Mouse (Mus musculus): ENCODE measurements around the gene Adamts14. TPM values are rescaled to one million over a fixed set of nuclear protein-coding genes. Genes with fewer than 3 reads are reported as not detected.

Adamts14 gene
- total and polyA plus RNA-seq, 2 experiments from 2014 or later = 1.2 to 4.3 TPM

GRCm38 (mm10) chr10:61312159-61312558, 38.9 kb upstream of the Adamts14 start:
- Histone ChIP-seq H3K4me1 (ENCODE audit: control insufficient read depth, insufficient read depth) (peaks cover 12% of the 10 kb centered on the region), H3K9me3 (replicated peaks; ENCODE audit: control insufficient read depth, low read length) (no peaks in the 10 kb centered on the region), H3K27me3 (ENCODE audit: control insufficient read depth, insufficient read depth, low read length) (no peaks in the 10 kb centered on the region), H3K27ac (ENCODE audit: low read depth) (peak overlapping the region; percentile 76), H3K36me3 (replicated peaks; ENCODE audit: control insufficient read depth, insufficient read depth, low read length) (no peaks in the 10 kb centered on the region), H3K4me2 (ENCODE audit: low read depth, low read length) (no peak overlapping the region), H3K4me3 (ENCODE audit: low read depth, low read length) (no peak overlapping the region), H3K9ac (replicated peaks; ENCODE audit: low read depth, low read length) (no peak overlapping the region)
- DNase-seq (ENCODE audit: low spot score) (peak; percentile 87), ATAC-seq (ENCODE audit: insufficient read depth, low read depth) (peak; percentile 90)
- TF ChIP-seq CTCF (IDR thresholded peaks at IDR 0.05; ENCODE audit: low read depth) = no peak
- TF ChIP-seq EP300 (IDR thresholded peaks at IDR 0.05; ENCODE audit: low read depth) = no peak
- WGBS = 33% methylated on average over 6 of the region's 6 CpGs

DNA sequence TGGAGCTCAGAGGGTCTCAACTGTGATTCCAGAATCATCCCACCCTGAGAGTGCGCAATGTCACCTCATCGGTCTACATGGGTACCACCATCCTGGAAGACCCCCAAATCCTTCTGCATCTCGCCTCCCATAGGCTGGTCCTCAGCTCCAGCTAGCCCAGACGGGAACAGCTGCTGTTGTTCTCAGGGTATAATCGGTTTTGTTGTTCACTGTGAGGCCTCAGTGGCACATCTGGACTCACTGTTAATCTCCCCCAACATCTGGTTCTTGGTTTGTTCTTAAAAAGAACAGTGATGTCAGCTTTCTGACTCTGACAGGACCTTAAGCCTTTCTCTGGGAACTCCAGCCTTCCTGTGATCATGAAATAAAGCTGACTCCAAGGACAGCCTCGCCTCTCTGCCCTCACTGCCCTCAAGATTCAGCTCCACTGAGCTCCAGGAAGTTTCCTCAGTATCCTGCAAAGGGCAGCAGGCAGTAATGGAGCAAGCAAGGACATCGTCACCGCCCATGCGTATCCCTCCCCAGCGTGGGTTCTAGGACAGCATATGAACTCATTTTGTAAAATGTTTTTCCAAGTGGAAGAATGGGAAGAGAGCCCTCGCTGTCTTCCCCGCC, 35.6 kb upstream of the Adamts14 start:
- no peak overlapping the region for H3K4me2 ChIP-seq (ENCODE audit: low read depth, low read length)
- H3K4me1 ChIP-seq (ENCODE audit: control insufficient read depth, insufficient read depth) = peaks cover 12% of the 10 kb centered on the region
- H3K9ac ChIP-seq (replicated peaks; ENCODE audit: low read depth, low read length) = no peak overlapping the region
- TF ChIP-seq CTCF (IDR thresholded peaks at IDR 0.05; ENCODE audit: low read depth) = no peak
- TF ChIP-seq EP300 (IDR thresholded peaks at IDR 0.05; ENCODE audit: low read depth) = no peak
- no peaks in the 10 kb centered on the region for H3K27me3 ChIP-seq (ENCODE audit: control insufficient read depth, insufficient read depth, low read length)
- no peak overlapping the region for H3K4me3 ChIP-seq (ENCODE audit: low read depth, low read length)
- no peaks in the 10 kb centered on the region for H3K36me3 ChIP-seq (replicated peaks; ENCODE audit: control insufficient read depth, insufficient read depth, low read length)
- H3K27ac ChIP-seq (ENCODE audit: low read depth) = no peak overlapping the region
- DNase-seq (ENCODE audit: low spot score) (no peak), ATAC-seq (ENCODE audit: insufficient read depth, low read depth) (no peak)
- H3K9me3 ChIP-seq (replicated peaks; ENCODE audit: control insufficient read depth, low read length) = no peaks in the 10 kb centered on the region
- WGBS = 62% methylated on average over 12 of the region's 12 CpGs

DNA sequence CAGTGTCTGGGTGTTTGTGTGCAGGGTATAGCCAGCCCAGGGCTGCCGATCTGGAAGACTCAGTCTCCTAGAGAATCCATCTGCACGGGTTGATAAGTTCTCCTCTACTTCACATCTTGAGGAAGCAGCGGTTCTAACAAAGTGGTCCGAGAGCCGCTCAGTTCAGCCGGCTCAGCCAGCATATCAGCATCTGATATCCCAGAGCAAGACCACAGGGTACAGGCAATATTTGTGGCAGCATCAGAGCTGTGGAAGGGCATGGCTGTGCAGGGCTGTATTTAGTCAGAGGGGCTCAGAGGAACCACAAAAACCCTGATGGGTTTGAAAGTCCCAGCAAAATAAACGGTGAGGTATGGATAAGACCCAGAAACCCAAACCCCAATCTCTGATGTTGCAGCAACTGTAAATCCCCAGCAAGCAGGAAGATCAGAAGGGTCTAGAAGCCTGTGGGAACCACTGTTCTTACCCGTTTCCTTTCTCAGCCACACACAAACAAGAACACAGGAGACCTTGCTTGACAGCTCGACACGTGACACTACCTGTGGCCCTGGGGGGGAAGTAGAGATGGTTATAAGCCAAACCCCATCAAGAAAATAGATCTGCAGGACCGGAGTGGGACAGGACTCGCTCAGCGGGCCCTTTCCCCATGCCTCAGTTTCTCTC, 32.8 kb upstream of the Adamts14 start:
- Histone ChIP-seq H3K4me3 (ENCODE audit: low read depth, low read length) (no peak overlapping the region), H3K27ac (ENCODE audit: low read depth) (no peak overlapping the region), H3K4me2 (ENCODE audit: low read depth, low read length) (no peak overlapping the region), H3K9me3 (replicated peaks; ENCODE audit: control insufficient read depth, low read length) (no peaks in the 10 kb centered on the region), H3K36me3 (replicated peaks; ENCODE audit: control insufficient read depth, insufficient read depth, low read length) (no peaks in the 10 kb centered on the region), H3K27me3 (ENCODE audit: control insufficient read depth, insufficient read depth, low read length) (no peaks in the 10 kb centered on the region), H3K9ac (replicated peaks; ENCODE audit: low read depth, low read length) (no peak overlapping the region), H3K4me1 (ENCODE audit: control insufficient read depth, insufficient read depth) (no peaks in the 10 kb centered on the region)
- DNase-seq (ENCODE audit: low spot score) (no peak), ATAC-seq (ENCODE audit: insufficient read depth, low read depth) (no peak)
- WGBS = 76% methylated on average over 13 of the region's 13 CpGs
- TF ChIP-seq CTCF (IDR thresholded peaks at IDR 0.05; ENCODE audit: low read depth) = no peak
- no peak for TF ChIP-seq EP300 (IDR thresholded peaks at IDR 0.05; ENCODE audit: low read depth)

DNA sequence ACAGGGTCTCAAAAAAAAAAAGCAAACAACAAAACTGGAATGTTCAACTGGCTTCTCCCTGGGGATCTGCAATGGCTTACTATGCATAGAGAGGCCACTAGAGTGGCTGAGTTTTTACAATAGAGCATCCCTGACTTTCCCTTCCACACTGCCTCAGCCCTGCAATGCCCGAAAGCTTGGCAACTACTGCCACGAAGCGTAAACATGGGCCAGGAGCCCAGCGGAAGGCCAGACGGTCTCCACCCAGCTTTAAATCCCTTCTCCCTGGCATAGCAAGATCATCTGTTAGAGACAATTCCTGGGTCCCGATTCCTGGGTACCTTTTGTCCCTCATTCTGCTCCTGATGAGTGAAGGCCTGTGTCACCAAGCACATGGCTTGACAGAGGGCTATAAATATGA, 30.8 kb upstream of the Adamts14 start:
- no peak overlapping the region for H3K9ac ChIP-seq (replicated peaks; ENCODE audit: low read depth, low read length)
- H3K4me2 ChIP-seq (ENCODE audit: low read depth, low read length) = no peak overlapping the region
- no peak for ATAC-seq (ENCODE audit: insufficient read depth, low read depth)
- no peaks in the 10 kb centered on the region for H3K9me3 ChIP-seq (replicated peaks; ENCODE audit: control insufficient read depth, low read length)
- no peak overlapping the region for H3K4me3 ChIP-seq (ENCODE audit: low read depth, low read length)
- H3K4me1 ChIP-seq (ENCODE audit: control insufficient read depth, insufficient read depth) = no peaks in the 10 kb centered on the region
- TF ChIP-seq EP300 (IDR thresholded peaks at IDR 0.05; ENCODE audit: low read depth) (no peak), CTCF (IDR thresholded peaks at IDR 0.05; ENCODE audit: low read depth) (no peak)
- H3K27ac ChIP-seq (ENCODE audit: low read depth) = no peak overlapping the region
- no peaks in the 10 kb centered on the region for H3K36me3 ChIP-seq (replicated peaks; ENCODE audit: control insufficient read depth, insufficient read depth, low read length)
- H3K27me3 ChIP-seq (ENCODE audit: control insufficient read depth, insufficient read depth, low read length) = no peaks in the 10 kb centered on the region
- WGBS = 74% methylated on average over 6 of the region's 6 CpGs
- DNase-seq (ENCODE audit: low spot score) = no peak

DNA sequence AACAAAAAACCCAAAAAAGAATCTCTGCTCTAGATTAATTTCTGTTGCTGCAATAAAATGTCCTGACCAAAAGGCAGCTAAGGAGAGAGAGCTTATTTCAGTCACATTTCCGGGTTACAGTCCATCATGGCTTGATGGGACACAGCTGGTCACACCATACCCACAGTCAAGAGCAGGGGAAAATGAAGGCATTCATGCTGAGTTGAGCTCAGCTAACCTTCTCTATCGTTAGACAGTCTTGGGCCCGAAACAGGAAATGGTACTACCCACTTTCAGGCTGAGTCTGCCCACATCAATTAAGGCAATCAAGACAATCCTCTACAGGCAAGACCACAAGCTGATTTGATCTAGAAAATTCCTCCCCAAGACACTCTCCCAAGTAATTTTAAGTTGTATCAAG, 27.8 kb upstream of the Adamts14 start:
- WGBS = 69% methylated on average over 3 of the region's 3 CpGs
- H3K4me1 ChIP-seq (ENCODE audit: control insufficient read depth, insufficient read depth) = 0 out of 2 replicates have a peak, but pooled peaks cover 12% of the 10 kb centered on the region
- no peak overlapping the region for H3K4me3 ChIP-seq (ENCODE audit: low read depth, low read length)
- ATAC-seq (ENCODE audit: insufficient read depth, low read depth) (no peak), DNase-seq (ENCODE audit: low spot score) (no peak)
- H3K27ac ChIP-seq (ENCODE audit: low read depth) = no peak overlapping the region
- no peaks in the 10 kb centered on the region for H3K27me3 ChIP-seq (ENCODE audit: control insufficient read depth, insufficient read depth, low read length)
- H3K9me3 ChIP-seq (replicated peaks; ENCODE audit: control insufficient read depth, low read length) = no peaks in the 10 kb centered on the region
- TF ChIP-seq CTCF (IDR thresholded peaks at IDR 0.05; ENCODE audit: low read depth) (no peak), EP300 (IDR thresholded peaks at IDR 0.05; ENCODE audit: low read depth) (no peak)
- H3K36me3 ChIP-seq (replicated peaks; ENCODE audit: control insufficient read depth, insufficient read depth, low read length) = no peaks in the 10 kb centered on the region
- no peak overlapping the region for H3K4me2 ChIP-seq (ENCODE audit: low read depth, low read length)
- H3K9ac ChIP-seq (replicated peaks; ENCODE audit: low read depth, low read length) = no peak overlapping the region

Measured in heart, postnatal 0 days (tissue).